Mouse (Mus musculus) spleen, adult 2 months (tissue): ENCODE results near the gene Dleu7.

Source experiments
- CTCF ChIP-seq: fragments of 200-500 bp; IDR thresholded peaks from 2 replicates; pipeline ENCODE4 v1.5.1; 2011; ENCODE audit warnings: mild to moderate bottlenecking, inconsistent platforms; ENCODE audit not compliant: insufficient read depth, insufficient read length, insufficient replicate concordance; ENCODE audit errors: extremely low read depth
- POLR2A ChIP-seq: fragments of 200-500 bp; IDR thresholded peaks from 2 replicates; pipeline ENCODE4 v1.6.1; 2011; ENCODE audit warnings: low read depth, low read length, inconsistent platforms

DNA sequence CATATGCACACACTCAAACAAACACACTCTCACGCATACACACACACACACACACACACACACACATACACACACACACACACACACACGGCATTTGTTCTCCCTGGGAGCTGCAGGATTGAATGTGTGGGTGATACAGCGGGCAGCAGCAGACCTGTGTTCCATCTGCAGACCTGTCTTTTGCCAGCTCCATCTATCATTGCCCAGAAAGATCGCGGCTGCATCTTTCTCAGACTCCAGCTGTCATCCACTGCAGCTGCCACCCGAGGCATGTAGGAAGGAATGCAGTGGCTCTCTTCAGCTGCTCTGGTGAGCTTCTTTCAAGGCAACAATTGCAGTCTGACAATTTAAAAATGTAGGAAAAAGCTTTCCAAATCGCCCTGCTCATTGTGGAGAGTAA, 56.9 kb downstream of the Dleu7 start:
- TF ChIP-seq POLR2A: no peak
- no peak for TF ChIP-seq CTCF
